Mouse (Mus musculus): ENCODE measurements at regions not wholly inside any gene's neighbourhood (a gene's known extent, or its start where the extent isn't known, plus 50 kb on each side); places are given as distances from the start of the nearest gene placed in this dataset.
"Not testable (repeated sequence)": the region's sequence is repeated elsewhere in the genome, so short reads cannot be mapped to it uniquely, and the experiment has no call there.

DNA sequence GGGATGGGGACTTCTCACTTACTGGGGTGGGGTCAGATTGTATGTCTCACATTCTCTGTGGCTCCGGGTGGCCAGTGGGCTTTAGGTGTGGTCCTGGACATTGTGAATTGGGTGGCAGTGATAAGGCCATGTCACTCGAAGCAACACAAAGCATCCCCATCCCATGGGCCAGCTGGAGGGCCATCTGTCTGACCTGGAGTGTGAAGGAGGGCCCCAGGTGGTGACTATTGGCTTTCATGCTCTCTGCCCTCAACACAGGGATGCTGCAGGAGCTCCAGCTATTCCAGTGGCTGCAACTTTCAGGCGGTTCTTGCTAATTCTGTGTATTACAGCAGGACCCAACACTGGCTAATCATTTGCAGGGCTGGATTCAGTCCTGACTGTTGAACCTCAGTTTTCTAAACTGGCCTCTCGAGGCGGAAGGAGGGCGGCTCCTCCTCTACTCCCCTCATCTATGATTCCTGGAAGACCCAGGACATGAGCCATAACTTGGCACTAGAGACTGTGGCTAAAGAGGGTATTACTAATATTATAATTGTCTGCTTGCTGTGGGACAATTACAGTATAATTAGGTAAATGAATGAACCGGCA, 64.1 kb downstream of the 9530068E07Rik start:
- ATAC-seq (ENCODE audit: insufficient number of reproducible peaks, insufficient read depth, low FRiP score, low read depth): no peak
- 63% methylated on average over 7 of the region's 7 CpGs for WGBS

DNA sequence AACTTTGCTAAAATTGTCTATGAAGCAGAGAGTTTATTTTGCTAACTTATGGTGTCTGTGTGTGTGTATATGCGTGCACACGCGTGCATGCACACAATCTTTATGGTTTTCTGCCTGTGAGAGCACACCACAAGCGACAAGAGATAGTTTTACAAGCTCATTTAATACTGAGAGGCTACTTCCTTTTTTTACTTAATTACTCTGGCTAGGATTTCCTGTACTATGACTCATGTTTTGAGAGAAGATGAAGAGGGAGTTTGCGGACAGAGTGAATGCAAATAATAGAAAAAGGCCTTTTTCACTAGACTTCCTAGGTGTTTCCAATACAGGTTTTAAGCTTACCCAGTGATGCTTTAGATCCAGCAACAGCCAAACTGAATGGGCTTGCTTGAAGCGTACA, 74.9 kb downstream of the 9530068E07Rik start:
- H3K4me2 ChIP-seq (ENCODE audit: low read length); H3K4me1 ChIP-seq (ENCODE audit: control insufficient read depth in 2 of 2, insufficient read depth in 2 of 2, low read length in 2 of 2); ATAC-seq (ENCODE audit: insufficient number of reproducible peaks, insufficient read depth, low FRiP score, low read depth); H3K36me3 ChIP-seq (ENCODE audit: control insufficient read depth, insufficient read depth, low read length); H3K9me3 ChIP-seq (ENCODE audit: control insufficient read depth, low read length); H3K27ac ChIP-seq (replicated peaks in 1 of 2; ENCODE audit: control insufficient read depth in 1 of 2, insufficient read depth in 1 of 2, low read depth in 2 of 2, low read length in 2 of 2); H3K9ac ChIP-seq (ENCODE audit: low read length); H3K4me3 ChIP-seq (ENCODE audit: control insufficient read depth in 1 of 2, insufficient read depth in 1 of 2, low read depth in 1 of 2, low read length in 2 of 2); H3K27me3 ChIP-seq (ENCODE audit: control insufficient read depth, insufficient read depth, low read length): not testable (repeated sequence)
- 79% methylated on average over 6 of the region's 6 CpGs for WGBS

More for the DNA sequence above, 64.1 kb downstream of the 9530068E07Rik start:
- H3K9me3 ChIP-seq (ENCODE audit: control insufficient read depth, low read length): no peaks in the 10 kb centered on the region
- no peak overlapping the region for H3K4me3 ChIP-seq (ENCODE audit: control insufficient read depth in 1 of 2, insufficient read depth in 1 of 2, low read depth in 1 of 2, low read length in 2 of 2)
- no peak overlapping the region for H3K9ac ChIP-seq (ENCODE audit: low read length)
- H3K27ac ChIP-seq (replicated peaks in 1 of 2; ENCODE audit: control insufficient read depth in 1 of 2, insufficient read depth in 1 of 2, low read depth in 2 of 2, low read length in 2 of 2): no peak overlapping the region
- no peaks in the 10 kb centered on the region for H3K27me3 ChIP-seq (ENCODE audit: control insufficient read depth, insufficient read depth, low read length)
- H3K4me2 ChIP-seq (ENCODE audit: low read length): no peak overlapping the region
- no peaks in the 10 kb centered on the region for H3K4me1 ChIP-seq (ENCODE audit: control insufficient read depth in 2 of 2, insufficient read depth in 2 of 2, low read length in 2 of 2)
- H3K36me3 ChIP-seq (ENCODE audit: control insufficient read depth, insufficient read depth, low read length): no peaks in the 10 kb centered on the region

DNA sequence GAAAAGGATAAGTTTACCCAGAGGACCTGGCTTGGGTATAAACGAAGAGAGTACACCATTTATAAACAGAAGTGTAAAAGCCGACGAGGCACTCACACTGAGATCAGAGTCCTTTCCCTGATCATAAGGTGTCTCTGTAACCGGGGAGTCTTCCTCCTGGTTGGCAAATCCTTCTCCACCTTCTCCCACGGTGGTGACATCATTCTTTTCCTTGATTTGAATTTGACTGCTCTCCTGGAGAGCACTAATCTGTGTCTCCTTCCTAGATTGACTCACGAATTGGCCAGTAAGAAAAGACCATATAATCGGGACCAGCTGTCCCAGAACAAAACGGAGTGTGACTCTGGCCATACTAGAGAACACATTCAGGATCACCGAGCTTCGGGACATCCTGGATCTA, 83.9 kb downstream of the 9530068E07Rik start:
- not testable (repeated sequence) for H3K4me1 ChIP-seq (ENCODE audit: control insufficient read depth in 2 of 2, insufficient read depth in 2 of 2, low read length in 2 of 2); ATAC-seq (ENCODE audit: insufficient number of reproducible peaks, insufficient read depth, low FRiP score, low read depth); H3K4me2 ChIP-seq (ENCODE audit: low read length); H3K27ac ChIP-seq (replicated peaks in 1 of 2; ENCODE audit: control insufficient read depth in 1 of 2, insufficient read depth in 1 of 2, low read depth in 2 of 2, low read length in 2 of 2); H3K27me3 ChIP-seq (ENCODE audit: control insufficient read depth, insufficient read depth, low read length); H3K36me3 ChIP-seq (ENCODE audit: control insufficient read depth, insufficient read depth, low read length); H3K9ac ChIP-seq (ENCODE audit: low read length); H3K9me3 ChIP-seq (ENCODE audit: control insufficient read depth, low read length); H3K4me3 ChIP-seq (ENCODE audit: control insufficient read depth in 1 of 2, insufficient read depth in 1 of 2, low read depth in 1 of 2, low read length in 2 of 2)
- 61% methylated on average over 10 of the region's 10 CpGs for WGBS

DNA sequence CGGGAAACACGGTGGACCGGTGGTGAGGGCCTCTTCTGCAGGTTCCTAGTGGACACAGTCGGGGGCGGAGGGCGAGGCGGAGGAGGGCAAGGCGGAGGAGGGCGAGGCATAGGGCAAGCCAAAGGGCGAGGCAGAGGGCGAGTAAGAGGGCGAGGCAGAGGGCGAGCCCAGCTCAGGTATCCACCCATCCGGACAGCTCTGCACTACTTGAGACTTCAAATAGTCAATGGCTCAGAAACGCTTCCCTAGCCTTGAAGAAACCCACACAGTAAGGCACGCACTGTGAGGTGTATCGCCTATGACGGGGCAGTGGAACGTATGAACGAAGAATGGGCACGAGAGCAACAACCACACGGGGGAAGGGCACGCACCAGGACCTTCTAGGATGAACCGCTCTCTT, 84.5 kb downstream of the 9530068E07Rik start:
- not testable (repeated sequence) for H3K4me3 ChIP-seq (ENCODE audit: control insufficient read depth in 1 of 2, insufficient read depth in 1 of 2, low read depth in 1 of 2, low read length in 2 of 2); H3K4me1 ChIP-seq (ENCODE audit: control insufficient read depth in 2 of 2, insufficient read depth in 2 of 2, low read length in 2 of 2); H3K9ac ChIP-seq (ENCODE audit: low read length); H3K36me3 ChIP-seq (ENCODE audit: control insufficient read depth, insufficient read depth, low read length); H3K9me3 ChIP-seq (ENCODE audit: control insufficient read depth, low read length); ATAC-seq (ENCODE audit: insufficient number of reproducible peaks, insufficient read depth, low FRiP score, low read depth); H3K4me2 ChIP-seq (ENCODE audit: low read length); H3K27ac ChIP-seq (replicated peaks in 1 of 2; ENCODE audit: control insufficient read depth in 1 of 2, insufficient read depth in 1 of 2, low read depth in 2 of 2, low read length in 2 of 2); H3K27me3 ChIP-seq (ENCODE audit: control insufficient read depth, insufficient read depth, low read length)
- WGBS: 82% methylated on average over 24 of the region's 24 CpGs

DNA sequence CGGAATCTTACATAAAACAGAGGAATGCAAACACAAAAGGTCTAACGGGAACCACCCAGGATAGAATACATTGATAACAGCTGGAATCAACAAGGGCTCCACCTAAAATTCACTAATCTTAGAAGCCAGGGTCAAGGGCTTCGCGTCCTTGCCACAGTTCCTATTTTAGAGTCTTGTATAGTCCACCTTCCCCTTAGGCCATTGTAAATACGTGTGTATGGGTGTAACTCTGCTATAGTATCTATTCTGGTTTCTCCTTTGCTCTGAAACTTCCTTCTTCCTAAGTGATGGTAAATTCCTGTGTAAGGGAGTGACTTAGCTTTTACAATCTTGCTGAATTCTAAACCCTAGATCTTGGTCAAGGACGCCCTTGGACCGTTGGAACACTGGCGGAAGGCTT, 87.3 kb downstream of the 9530068E07Rik start:
- H3K4me3 ChIP-seq (ENCODE audit: control insufficient read depth in 1 of 2, insufficient read depth in 1 of 2, low read depth in 1 of 2, low read length in 2 of 2); H3K9me3 ChIP-seq (ENCODE audit: control insufficient read depth, low read length); H3K27me3 ChIP-seq (ENCODE audit: control insufficient read depth, insufficient read depth, low read length); H3K4me2 ChIP-seq (ENCODE audit: low read length); H3K9ac ChIP-seq (ENCODE audit: low read length); H3K4me1 ChIP-seq (ENCODE audit: control insufficient read depth in 2 of 2, insufficient read depth in 2 of 2, low read length in 2 of 2); ATAC-seq (ENCODE audit: insufficient number of reproducible peaks, insufficient read depth, low FRiP score, low read depth); H3K27ac ChIP-seq (replicated peaks in 1 of 2; ENCODE audit: control insufficient read depth in 1 of 2, insufficient read depth in 1 of 2, low read depth in 2 of 2, low read length in 2 of 2); H3K36me3 ChIP-seq (ENCODE audit: control insufficient read depth, insufficient read depth, low read length): not testable (repeated sequence)
- 81% methylated on average over 5 of the region's 8 CpGs for WGBS

DNA sequence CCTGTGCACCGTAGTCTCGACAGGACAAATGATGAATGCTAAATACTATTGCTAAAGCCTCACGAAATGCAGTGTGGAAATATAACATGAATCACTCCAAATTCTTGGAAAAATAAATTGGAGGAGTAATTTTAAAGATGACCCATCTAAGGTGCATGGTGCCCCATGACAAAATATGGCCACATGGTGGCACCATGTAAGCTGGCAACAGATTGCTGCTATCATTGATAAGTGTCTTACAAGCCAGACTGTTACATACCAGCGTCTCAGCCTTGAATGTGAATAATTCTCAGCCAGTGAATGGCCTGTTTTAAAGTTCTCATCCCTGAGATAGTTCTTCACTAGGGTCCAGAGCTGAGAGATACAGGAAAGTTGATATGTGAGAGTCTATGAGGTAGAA, 92.3 kb downstream of the 9530068E07Rik start:
- not testable (repeated sequence) for H3K4me2 ChIP-seq (ENCODE audit: low read length); H3K9ac ChIP-seq (ENCODE audit: low read length); H3K27ac ChIP-seq (replicated peaks in 1 of 2; ENCODE audit: control insufficient read depth in 1 of 2, insufficient read depth in 1 of 2, low read depth in 2 of 2, low read length in 2 of 2); ATAC-seq (ENCODE audit: insufficient number of reproducible peaks, insufficient read depth, low FRiP score, low read depth); H3K4me1 ChIP-seq (ENCODE audit: control insufficient read depth in 2 of 2, insufficient read depth in 2 of 2, low read length in 2 of 2); H3K9me3 ChIP-seq (ENCODE audit: control insufficient read depth, low read length); H3K4me3 ChIP-seq (ENCODE audit: control insufficient read depth in 1 of 2, insufficient read depth in 1 of 2, low read depth in 1 of 2, low read length in 2 of 2); H3K36me3 ChIP-seq (ENCODE audit: control insufficient read depth, insufficient read depth, low read length); H3K27me3 ChIP-seq (ENCODE audit: control insufficient read depth, insufficient read depth, low read length)
- 64% methylated on average over 4 of the region's 4 CpGs for WGBS

DNA sequence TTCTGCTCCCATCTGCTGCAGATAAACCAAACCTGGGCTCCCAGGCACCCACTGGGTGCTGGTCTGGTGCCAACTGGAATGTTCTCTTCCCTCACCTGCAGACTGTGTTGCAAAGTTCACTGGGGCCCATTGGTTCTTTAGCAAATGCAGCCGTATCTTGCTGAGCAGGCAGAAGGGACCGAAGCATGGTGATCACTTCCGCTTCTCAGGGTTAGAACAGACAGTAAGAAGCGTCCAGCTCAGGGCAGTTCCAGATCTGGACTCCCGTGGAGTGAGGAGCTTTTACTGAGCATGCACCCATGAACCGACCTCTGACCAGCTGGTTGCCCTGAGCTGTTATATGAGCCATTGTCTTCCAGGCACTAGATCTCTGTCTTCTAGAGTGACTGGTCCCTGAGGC, 97.1 kb downstream of the 9530068E07Rik start:
- no peak for ATAC-seq (ENCODE audit: insufficient number of reproducible peaks, insufficient read depth, low FRiP score, low read depth)
- WGBS: 84% methylated on average over 6 of the region's 6 CpGs
- no peak overlapping the region for H3K4me3 ChIP-seq (ENCODE audit: control insufficient read depth in 1 of 2, insufficient read depth in 1 of 2, low read depth in 1 of 2, low read length in 2 of 2)
- H3K36me3 ChIP-seq (ENCODE audit: control insufficient read depth, insufficient read depth, low read length): no peaks in the 10 kb centered on the region
- H3K4me1 ChIP-seq (ENCODE audit: control insufficient read depth in 2 of 2, insufficient read depth in 2 of 2, low read length in 2 of 2): no peaks in the 10 kb centered on the region
- peaks cover 3% of the 10 kb centered on the region; the same call in 1 of the 2 replicates for H3K9me3 ChIP-seq (ENCODE audit: control insufficient read depth, low read length)
- no peak overlapping the region for H3K9ac ChIP-seq (ENCODE audit: low read length)
- H3K27me3 ChIP-seq (ENCODE audit: control insufficient read depth, insufficient read depth, low read length): no peaks in the 10 kb centered on the region
- no peak overlapping the region for H3K27ac ChIP-seq (replicated peaks in 1 of 2; ENCODE audit: control insufficient read depth in 1 of 2, insufficient read depth in 1 of 2, low read depth in 2 of 2, low read length in 2 of 2)
- no peak overlapping the region for H3K4me2 ChIP-seq (ENCODE audit: low read length)

DNA sequence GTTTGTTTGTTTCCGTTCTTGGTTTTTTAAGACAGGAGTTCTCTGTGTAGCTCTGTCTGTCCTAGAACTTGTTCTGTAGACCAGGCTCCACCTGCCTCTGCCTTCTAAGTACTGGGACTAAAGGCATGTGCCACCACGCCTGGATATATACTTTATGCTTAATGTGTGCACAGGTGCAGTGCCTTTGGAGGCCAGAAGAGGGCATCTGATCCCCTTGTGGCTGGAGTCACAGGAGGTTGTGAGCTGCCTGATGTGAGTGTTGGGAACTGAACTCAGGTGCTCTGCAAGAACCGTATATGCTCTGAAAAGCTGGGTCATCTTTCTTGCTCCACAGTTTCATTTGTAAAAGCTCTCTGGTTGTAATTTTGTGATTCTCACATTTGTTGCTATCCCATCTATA, 100.7 kb downstream of the 9530068E07Rik start:
- Histone ChIP-seq H3K36me3 (ENCODE audit: control insufficient read depth, insufficient read depth, low read length) (no peaks in the 10 kb centered on the region), H3K4me1 (ENCODE audit: control insufficient read depth in 2 of 2, insufficient read depth in 2 of 2, low read length in 2 of 2) (no peaks in the 10 kb centered on the region), H3K27ac (replicated peaks in 1 of 2; ENCODE audit: control insufficient read depth in 1 of 2, insufficient read depth in 1 of 2, low read depth in 2 of 2, low read length in 2 of 2) (no peak overlapping the region), H3K9me3 (ENCODE audit: control insufficient read depth, low read length) (peaks cover 3% of the 10 kb centered on the region; the same call in 1 of the 2 replicates), H3K9ac (ENCODE audit: low read length) (no peak overlapping the region), H3K4me3 (ENCODE audit: control insufficient read depth in 1 of 2, insufficient read depth in 1 of 2, low read depth in 1 of 2, low read length in 2 of 2) (no peak overlapping the region), H3K4me2 (ENCODE audit: low read length) (no peak overlapping the region), H3K27me3 (ENCODE audit: control insufficient read depth, insufficient read depth, low read length) (no peaks in the 10 kb centered on the region)
- 90% methylated on average over 3 of the region's 3 CpGs for WGBS
- no peak for ATAC-seq (ENCODE audit: insufficient number of reproducible peaks, insufficient read depth, low FRiP score, low read depth)
